Mouse (Mus musculus) brain, adult 2 months (tissue): ENCODE data around the gene Gtf2i.

Source experiments
- DNase-seq: peaks from one replicate; pipeline ENCODE4 v3.0.0; 2011; ENCODE audit warnings: low read depth, low spot score

Gene Gtf2i

GRCm38 (mm10) chr5:134244890-134245289 is 69.7 kb downstream of the Gtf2i start:
- no peak for DNase-seq

- DNase-seq: no peak
Observed at GRCm38 (mm10) chr5:134243661-134244436, 70.7 kb downstream of the Gtf2i start.

DNA sequence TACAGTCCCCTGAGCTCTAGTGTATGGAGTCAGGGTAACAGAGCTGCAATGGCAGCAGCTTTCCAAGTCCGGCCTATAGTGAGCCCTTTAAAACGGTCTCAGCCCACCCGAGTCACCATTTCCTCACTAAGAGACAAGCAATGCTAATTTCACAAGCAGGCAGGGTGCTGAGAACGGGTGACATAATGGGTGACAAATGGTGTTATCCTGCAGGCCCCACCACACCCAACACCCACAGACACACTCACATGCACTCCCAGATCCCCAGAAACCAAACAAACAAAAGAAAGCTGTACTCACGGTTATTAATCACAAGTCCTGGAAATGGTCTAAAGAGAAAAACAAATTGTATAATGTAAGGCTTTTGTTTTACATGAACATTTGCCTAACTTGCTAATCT is 72.7 kb downstream of the Gtf2i start:
- DNase-seq: peak; percentile 65

DNA sequence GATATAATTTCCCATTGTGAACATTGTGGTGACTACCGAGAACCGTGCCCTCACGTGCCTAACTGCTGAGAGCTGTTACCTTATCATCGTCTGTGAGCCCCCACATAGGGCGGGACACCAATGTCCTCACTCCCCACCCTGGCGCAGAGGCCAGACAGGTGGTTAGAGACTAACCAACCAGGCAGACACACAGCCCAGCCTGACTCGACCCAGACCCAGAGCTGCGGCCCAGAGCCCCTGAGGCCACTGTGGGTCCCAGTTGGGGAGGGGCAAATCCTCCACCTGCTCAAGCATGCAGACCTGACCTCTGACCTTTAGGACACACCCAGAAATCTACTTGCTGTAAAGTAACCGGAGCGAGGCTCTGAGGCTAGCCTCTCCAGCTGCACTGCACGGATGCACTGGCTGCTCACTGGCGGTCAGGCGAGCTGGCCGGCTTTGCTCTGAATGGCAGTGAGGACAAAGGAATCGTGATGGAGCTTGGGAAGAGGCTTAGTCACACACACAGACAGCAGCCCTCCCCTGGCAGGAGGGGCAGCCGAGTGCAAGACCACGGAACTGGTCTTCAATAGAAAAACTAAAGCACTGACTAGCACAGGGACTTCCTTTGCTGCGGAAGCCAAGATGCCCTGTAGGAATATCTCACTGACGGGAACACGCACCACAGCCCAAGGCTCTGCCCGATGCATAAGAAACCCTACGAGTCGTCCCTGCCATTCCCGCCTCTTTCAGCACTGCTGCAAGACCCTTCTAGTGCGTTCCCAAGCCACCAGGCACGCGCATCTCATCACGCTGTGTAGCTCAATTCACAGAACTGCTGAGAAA is 76.4 kb downstream of the Gtf2i start:
- DNase-seq: peak; percentile 48

- DNase-seq: peak; percentile 53
Observed at GRCm38 (mm10) chr5:134237508-134237907, 77.1 kb downstream of the Gtf2i start.

DNA sequence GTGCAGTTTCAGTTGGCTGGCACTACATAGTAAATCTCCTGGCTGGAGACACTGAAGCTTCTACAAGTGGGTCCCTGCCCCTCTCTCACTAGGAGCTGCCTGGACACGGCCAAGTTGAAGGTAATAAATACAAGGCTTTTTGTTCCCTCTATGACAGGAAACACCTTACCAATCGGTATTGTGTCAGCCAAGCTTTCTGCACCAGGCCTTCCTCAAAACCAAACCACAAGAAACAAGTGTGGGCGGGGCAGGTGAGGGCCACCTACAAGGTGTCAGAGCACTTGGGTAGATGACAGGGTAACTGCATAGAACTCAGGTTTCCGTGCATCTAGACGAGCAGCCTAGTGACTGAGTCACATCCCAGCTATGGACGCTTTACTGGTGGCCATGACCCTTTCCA is 77.8 kb downstream of the Gtf2i start:
- no peak for DNase-seq

DNA sequence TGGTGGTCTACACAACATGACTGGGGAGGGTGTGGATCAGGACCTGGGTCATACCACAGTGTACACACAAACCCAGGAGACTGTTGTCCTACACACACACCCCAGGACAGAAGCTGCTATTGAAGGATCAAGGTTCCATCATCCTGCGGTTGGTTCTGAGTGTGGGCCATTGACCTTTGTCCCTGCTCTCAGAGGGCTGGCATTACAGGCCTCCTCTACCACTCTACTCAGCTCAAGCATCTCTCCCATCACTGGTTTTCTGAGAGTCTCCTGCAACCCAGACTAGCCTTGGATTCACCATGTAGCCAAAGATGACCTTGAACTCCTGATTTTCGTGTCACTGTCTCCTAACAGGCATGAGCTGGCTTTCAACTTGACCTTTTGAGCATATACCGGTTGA is 78.3 kb downstream of the Gtf2i start:
- no peak for DNase-seq

DNA sequence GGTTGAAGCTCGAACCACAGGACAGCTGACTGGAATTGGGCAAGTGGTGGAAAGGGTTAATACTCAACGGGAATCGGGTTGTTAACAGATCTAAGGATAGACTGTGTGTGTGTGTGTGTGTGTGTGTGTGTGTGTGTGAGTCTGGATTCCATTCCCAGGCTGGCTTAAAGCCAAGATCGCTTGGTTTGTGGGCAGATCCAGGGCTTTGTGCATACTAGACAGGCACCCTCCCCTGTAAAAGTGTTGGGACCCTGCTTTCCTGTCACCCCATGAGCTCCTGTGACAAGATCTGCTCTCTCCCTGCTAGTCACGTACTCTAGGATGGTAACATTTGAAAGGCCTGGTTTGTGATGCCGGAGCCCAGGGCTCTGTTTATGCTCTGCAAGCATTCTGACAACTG is 79.4 kb downstream of the Gtf2i start:
- peak; percentile 71 for DNase-seq

DNA sequence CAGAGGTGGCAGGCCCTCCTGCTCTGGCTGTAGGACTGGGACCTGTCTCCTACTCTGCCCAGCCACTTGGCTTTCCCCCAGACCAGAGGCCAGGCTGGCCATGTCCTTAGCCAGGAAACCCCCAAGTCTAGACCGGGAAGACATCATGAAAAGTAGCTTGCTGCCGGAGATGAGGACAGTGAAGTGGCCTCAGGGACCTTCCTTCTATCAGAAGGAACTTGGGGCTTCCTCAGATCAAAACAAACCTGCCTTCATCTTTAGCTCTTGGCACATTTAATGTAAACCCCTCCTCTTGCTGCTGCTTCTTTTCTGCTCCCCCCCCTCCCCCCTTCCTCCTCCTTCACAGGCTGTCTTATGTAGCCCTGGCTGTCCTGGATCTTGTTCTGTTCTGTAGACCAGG is 80.4 kb downstream of the Gtf2i start:
- no peak for DNase-seq

- no peak for DNase-seq
Observed at GRCm38 (mm10) chr5:134233244-134233651, 81.3 kb downstream of the Gtf2i start.

GRCm38 (mm10) chr5:134232568-134232967 is 82.0 kb downstream of the Gtf2i start:
- peak; percentile 49 for DNase-seq

DNA sequence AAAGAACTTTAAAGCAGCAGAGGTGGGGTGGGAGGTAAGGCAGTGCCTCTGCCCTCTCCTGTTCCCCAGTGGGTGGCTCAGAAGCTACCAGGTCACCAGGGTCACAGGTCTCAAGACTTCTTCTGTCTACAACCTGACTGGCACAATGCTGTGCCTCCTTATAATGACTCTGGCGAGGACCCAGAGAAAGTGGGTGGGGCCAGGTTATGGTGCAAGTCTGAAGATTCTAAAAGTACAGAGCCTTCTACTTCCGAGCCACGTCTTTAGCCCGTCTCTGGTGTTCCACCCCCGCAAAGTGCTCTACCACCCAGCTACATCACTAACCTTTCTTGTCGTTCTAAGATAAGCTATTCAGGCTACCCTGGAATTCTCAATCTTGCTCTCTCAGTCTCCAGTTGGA is 82.4 kb downstream of the Gtf2i start:
- DNase-seq: no peak

DNA sequence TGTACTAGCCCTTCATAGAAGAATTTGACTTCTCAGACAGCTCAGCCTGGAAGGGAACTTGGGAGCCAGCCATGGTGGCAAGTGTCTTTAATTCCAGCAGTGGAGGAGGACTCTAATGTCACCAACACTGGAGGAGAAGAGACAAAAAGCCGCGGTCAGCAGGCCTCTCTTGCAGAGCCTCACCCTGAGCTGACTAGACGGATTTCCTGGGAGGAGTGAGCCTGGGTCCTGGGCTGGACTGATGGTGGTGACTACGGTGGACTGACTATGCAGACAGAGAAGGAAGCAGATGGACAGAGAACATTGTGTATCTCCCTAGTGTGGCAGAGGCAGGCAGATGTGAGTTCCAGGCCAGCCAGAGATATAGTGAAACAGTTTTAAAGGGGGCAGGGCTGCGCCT is 83.2 kb downstream of the Gtf2i start:
- peak; percentile 59 for DNase-seq

GRCm38 (mm10) chr5:134229391-134229790 is 85.2 kb downstream of the Gtf2i start, which contains the start of gene Ncf1:
Gene Ncf1 (minus strand): TSS chr5:134229625.
- no peak for DNase-seq

GRCm38 (mm10) chr5:134228249-134228638 is 86.3 kb downstream of the Gtf2i start:
- no peak for DNase-seq

DNA sequence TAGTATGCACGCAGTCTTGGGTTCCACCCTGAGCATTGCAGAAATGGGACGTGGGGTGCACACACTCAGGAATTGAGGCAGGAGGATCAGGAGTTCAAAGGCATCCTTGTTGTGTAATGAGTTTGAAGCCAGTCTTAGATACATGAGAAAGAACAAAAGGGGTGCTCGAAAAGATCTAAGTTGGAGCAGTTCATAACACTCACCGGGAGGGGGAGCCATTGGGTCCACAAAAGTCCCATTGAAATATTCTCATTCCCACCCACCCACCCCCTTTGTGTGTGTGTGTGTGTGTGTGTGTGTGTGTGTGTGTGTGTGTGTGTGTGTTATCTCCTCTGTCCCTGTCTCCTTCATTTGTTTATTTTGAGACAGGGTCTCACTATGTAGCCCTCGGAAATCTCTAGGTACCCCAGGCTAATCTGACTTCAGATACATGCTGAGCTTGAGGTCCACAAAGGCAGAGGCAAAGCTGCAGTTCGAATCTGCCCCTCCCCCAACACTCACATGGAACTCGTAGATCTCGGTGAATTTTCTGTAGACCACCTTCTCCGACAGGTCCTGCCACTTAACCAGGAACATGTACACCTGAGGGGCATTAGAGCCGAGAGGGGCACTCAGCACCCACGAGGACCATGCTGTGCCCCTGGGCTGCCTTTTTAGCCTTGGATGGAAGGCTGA is 86.8 kb downstream of the Gtf2i start:
- DNase-seq: peak; percentile 61

- DNase-seq: no peak
Observed at GRCm38 (mm10) chr5:134226946-134227345, 87.6 kb downstream of the Gtf2i start.

DNA sequence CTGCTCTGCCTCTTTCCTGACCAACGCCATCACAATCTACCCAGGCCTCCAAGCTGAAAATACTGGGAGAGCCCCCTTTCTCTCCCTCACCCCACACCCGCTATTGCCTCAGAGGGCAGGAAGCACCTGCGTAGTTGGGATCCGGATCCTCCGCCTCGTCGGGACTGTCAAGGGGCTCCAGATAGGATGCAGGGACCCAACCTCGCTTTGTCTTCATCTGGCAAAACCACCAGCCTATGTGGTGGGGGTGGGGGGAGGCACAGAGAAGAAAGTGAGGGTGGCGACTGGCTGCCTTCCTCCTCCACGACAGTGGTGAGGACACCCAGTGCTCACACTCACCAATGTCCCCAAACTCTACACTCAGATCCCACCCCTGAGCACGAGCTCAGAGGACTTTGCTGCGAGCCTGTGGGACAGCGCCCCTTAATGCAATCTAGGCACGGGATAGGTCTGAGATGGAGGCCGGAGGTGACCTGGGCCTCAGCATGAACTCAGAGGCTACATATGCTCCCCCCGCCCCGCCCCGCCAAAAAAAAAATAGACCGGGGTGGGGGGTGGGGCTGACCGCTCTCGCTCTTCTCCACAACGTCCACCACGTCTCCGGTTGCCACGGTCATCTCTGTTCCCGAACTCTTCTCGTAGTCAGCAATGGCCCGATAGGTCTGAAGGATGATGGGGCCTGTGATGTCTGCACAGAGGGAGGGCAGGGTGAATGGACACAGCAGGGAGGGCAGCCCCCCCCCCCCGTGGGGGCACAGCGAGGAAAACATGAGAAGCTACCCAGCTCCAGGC is 89.3 kb downstream of the Gtf2i start:
- no peak for DNase-seq

DNA sequence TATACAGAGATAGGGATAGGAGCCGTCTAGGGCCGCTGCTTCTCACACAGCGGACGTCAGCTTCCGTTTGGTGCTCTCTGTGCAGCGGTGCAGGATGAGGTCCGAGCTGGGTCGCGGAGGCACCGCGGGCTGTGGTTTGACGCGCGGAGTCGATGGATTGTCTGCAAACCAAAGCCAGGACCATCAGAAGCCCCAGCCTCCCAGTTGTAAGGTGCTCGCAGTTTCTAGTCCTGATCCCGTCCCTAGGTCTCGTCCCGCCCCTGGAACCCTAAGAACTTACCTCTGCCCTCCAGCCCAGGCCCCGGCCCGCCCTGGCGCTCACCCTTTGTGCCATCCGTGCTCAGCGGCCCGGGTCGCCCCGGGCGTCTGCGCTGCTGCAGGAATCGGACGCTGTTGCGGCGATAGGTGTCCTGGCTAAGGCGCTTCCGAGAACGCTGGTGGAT is 92.8 kb downstream of the Gtf2i start:
- DNase-seq: no peak

- no peak for DNase-seq
Observed at GRCm38 (mm10) chr5:134221278-134221677, 93.3 kb downstream of the Gtf2i start.

DNA sequence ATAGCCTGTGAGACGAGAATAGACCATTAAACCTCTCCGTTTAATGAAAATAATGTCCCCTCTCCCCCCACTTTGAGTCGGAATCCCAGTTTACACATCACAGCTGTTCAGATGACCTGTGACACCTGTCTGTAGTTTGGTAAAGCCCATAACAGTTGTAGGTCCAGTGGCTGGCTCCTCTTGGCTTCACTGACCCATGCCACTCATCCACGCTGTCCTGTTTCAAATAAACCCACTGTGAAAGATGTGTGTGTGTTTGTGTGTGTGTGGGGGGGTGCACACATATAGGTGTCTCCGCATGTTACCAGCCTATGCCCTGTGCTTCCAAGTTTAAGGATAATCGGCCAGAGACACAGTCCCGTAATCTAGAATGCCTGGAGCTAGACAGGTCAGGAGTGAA is 96.7 kb downstream of the Gtf2i start:
- DNase-seq: no peak
